Mouse (Mus musculus): ENCODE results near the gene Vwa5b2.

DNA sequence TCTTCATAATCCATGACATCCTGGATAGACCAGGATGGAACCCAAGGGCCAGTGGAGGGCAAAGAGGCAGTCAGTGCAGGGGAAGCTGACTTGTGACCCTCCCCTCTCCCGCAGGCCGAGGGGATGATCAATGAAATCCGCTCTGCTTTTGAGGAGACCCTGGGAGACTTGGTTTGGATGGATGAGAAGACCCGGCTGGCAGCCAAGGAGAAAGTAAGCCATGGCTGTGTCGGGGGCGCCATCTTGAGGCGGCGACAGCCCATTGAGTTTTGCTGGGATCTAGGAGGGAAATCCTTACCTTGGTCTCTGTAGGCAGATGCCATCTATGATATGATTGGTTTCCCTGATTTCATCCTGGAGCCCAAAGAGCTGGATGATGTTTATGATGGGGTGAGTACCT, 52.9 kb downstream of the Vwa5b2 start:
- no peak for TF ChIP-seq POLR2A (IDR thresholded peaks at IDR 0.05; ENCODE audit: insufficient read depth, low read depth, low read length)
- TF ChIP-seq CTCF (IDR thresholded peaks at IDR 0.05; ENCODE audit: insufficient read depth, low read depth, low read length): peak; percentile 78
